Mouse (Mus musculus) ES-E14 (cell line): ENCODE data around the gene Cxcr5. TPM values are rescaled to one million over a fixed set of nuclear protein-coding genes. Genes with fewer than 3 reads are reported as not detected.

Experiments used
- DNase-seq: peaks from one replicate; pipeline ENCODE4 v3.0.0-alpha.2; 2013; ENCODE audit warnings: low read depth, low spot score
- H3K27ac ChIP-seq: 2 replicates; pipeline ENCODE4 v1.5.1; 2012; ENCODE audit warnings: low read depth, mild to moderate bottlenecking, low read length, moderate library complexity, mixed read lengths; ENCODE audit not compliant: poor library complexity, insufficient read depth, severe bottlenecking
- H3K36me3 ChIP-seq: 2 replicates; pipeline ENCODE4 v1.6.1; 2012; ENCODE audit warnings: mild to moderate bottlenecking, low read length, moderate library complexity, mixed read lengths; ENCODE audit not compliant: control insufficient read depth, poor library complexity, insufficient read depth, severe bottlenecking
- H3K4me1 ChIP-seq, 2 experiments: fragments of 150-350 bp in 1 of 2; sonication (generic) in 1 of 2; 2 replicates each; pipeline ENCODE4 v1.6.1; 2012; ENCODE audit warnings: low read length in 2 of 2, mild to moderate bottlenecking in 1 of 2, mixed read lengths in 1 of 2; ENCODE audit not compliant: control insufficient read depth in 2 of 2, insufficient read depth in 2 of 2, poor library complexity in 1 of 2
- H3K4me3 ChIP-seq, 2 experiments: fragments of 150-350 bp in 1 of 2; sonication (generic) in 1 of 2; 2 replicates each; pipeline ENCODE4 v1.5.1; 2012; ENCODE audit warnings: low read length in 2 of 2, low read depth in 1 of 2, mild to moderate bottlenecking in 1 of 2, mixed read lengths in 1 of 2; ENCODE audit not compliant: insufficient read depth in 1 of 2, poor library complexity in 1 of 2, severe bottlenecking in 1 of 2
- H3K9ac ChIP-seq: 2 replicates; pipeline ENCODE4 v1.6.1; 2012; ENCODE audit warnings: low read depth, mild to moderate bottlenecking, low read length, mixed read lengths; ENCODE audit not compliant: poor library complexity, insufficient read depth, severe bottlenecking
- H3K9me3 ChIP-seq: fragments of 150-350 bp; sonication (generic); 2 replicates; pipeline ENCODE4 v1.6.1; 2012; ENCODE audit warnings: low read depth, mild to moderate bottlenecking, low read length; ENCODE audit not compliant: control insufficient read depth, insufficient read depth
- CHD2 ChIP-seq: IDR thresholded peaks from 2 replicates; pipeline ENCODE4 v1.6.1; 2014; ENCODE audit warnings: mild to moderate bottlenecking, low read depth, low read length, inconsistent platforms
- HCFC1 ChIP-seq: IDR thresholded peaks from 2 replicates; pipeline ENCODE4 v1.6.1; 2012; ENCODE audit warnings: low read length, inconsistent platforms, borderline replicate concordance; ENCODE audit not compliant: insufficient read depth
- MAFK ChIP-seq: IDR thresholded peaks from 2 replicates; pipeline ENCODE4 v1.6.1; 2014; ENCODE audit warnings: mild to moderate bottlenecking, low read depth, low read length, inconsistent platforms; ENCODE audit not compliant: insufficient read depth
- ZC3H11A ChIP-seq: IDR thresholded peaks from 2 replicates; pipeline ENCODE4 v1.6.1; 2012; ENCODE audit warnings: low read depth, mild to moderate bottlenecking, inconsistent platforms, low read length, borderline replicate concordance
- ZNF384 ChIP-seq: IDR thresholded peaks from 2 replicates; pipeline ENCODE4 v1.6.1; 2012; ENCODE audit warnings: low read depth, low read length, inconsistent platforms
- in situ Hi-C, 2 experiments: fragments of 600-800 bp; cut with MboI; formaldehyde crosslinking; loops; one replicate each; pipeline ENCODE4 v1.15.1; 2025; ENCODE audit warnings: low sequenced_read_pairs in 2 of 2, inconsistent platforms in 1 of 2; ENCODE audit not compliant: unreplicated experiment in 2 of 2
- total RNA-seq: library from RNA; depleted of rRNA; stranded (reverse); fragments of 300-350 nt; gene quantifications from 2 replicates; pipeline ENCODE4 v1.2.3, GENCODE M21; 2012

Gene Cxcr5
- total RNA-seq, 1 experiment = 0.31 TPM

GRCm38 (mm10) chr9:44525589-44525988 lies 36.1 kb downstream of the Cxcr5 start:
- in situ Hi-C loops = no loop called here
- TF ChIP-seq HCFC1 (no peak), ZC3H11A (no peak), CHD2 (no peak), MAFK (no peak), ZNF384 (no peak)
- Histone ChIP-seq H3K9me3 (no peaks in the 10 kb centered on the region), H3K36me3 (no peaks in the 10 kb centered on the region), H3K9ac (no peak overlapping the region), H3K4me3 (no peak overlapping the region), H3K27ac (no peak overlapping the region), H3K4me1 (no peaks in the 10 kb centered on the region)
- no peak for DNase-seq

DNA sequence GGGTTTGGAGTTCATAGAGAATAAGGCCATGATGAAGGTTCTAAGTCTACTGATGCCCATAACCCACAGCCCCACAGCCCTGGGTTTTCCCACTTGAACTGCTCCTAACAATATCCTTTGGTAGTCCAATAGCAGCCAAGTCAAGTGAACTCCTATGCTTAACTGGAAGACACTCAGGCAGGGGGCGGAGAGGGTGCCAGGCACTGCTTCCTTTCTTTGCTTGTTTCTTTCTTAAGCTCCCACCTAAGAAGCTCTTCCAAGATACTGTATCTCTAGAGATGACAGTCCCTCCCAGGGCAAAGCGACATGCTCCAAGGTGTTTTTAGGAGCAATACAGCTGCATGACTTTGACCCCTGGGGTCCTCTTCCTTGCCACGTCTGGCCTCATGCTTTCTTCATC lies 36.7 kb downstream of the Cxcr5 start:
- H3K36me3 ChIP-seq = no peaks in the 10 kb centered on the region
- no peak for DNase-seq
- H3K4me3 ChIP-seq = no peak overlapping the region
- H3K9ac ChIP-seq = no peak overlapping the region
- no peaks in the 10 kb centered on the region for H3K9me3 ChIP-seq
- no peak overlapping the region for H3K27ac ChIP-seq
- in situ Hi-C loops = no loop called here
- TF ChIP-seq ZNF384 (no peak), MAFK (no peak), HCFC1 (no peak), ZC3H11A (no peak), CHD2 (no peak)
- H3K4me1 ChIP-seq = no peaks in the 10 kb centered on the region

DNA sequence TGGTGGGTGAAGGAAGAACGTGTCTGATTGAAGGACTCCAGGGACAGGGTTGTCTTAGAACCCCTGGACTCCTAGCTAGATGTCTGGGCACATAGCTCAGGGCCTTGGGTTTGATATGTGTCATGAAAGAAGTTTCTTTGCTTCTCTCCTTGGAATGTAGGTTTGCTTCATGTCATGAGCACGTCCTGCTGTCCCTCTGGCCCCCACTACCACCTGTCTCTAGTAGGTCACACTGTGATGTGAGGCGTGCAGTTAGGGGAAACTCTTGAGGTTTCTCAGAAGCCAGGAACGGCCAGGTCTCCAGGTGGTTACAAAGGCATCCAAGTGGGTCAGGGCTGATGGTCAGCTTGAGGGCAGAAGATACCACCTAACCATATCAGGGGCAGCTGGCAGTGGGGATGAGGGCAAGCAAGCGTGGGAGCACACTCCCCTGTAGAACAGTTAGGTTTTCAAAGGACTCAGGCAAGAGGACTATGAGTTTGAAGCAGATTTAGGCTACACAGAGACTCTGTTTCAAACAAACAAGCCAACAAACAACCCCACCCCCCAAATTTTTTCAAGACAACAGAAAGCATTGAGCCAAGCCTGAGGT lies 37.3 kb downstream of the Cxcr5 start:
- Histone ChIP-seq H3K4me3 (no peak overlapping the region), H3K9ac (no peak overlapping the region), H3K27ac (no peak overlapping the region), H3K4me1 (no peaks in the 10 kb centered on the region), H3K9me3 (no peaks in the 10 kb centered on the region), H3K36me3 (no peaks in the 10 kb centered on the region)
- in situ Hi-C loops = no loop called here
- no peak for TF ChIP-seq HCFC1
- no peak for TF ChIP-seq ZNF384
- TF ChIP-seq CHD2 = no peak
- no peak for TF ChIP-seq ZC3H11A
- TF ChIP-seq MAFK = no peak
- no peak for DNase-seq

DNA sequence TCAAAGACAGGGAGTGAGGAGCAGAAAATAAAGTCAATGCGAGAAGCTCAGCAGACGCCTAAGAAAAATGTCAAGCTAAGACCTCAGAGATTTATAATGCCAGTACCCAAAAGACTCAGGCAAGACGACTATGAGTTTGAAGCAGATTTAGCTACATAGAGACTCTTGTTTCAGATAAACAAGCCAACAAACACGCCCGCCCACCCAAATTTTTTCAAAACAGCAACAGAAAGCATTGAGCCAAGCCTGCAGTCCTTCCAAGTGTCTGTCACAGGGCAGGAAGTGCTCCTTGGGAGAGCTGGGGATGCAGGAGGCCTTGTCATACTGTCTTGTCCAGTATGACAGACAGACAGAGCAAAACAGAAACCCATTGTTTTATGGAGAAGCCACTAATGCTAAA lies 38.0 kb downstream of the Cxcr5 start:
- TF ChIP-seq CHD2 = no peak
- no peak for TF ChIP-seq MAFK
- TF ChIP-seq ZC3H11A = no peak
- no peak for TF ChIP-seq ZNF384
- no peak for TF ChIP-seq HCFC1
- no peaks in the 10 kb centered on the region for H3K4me1 ChIP-seq

DNA sequence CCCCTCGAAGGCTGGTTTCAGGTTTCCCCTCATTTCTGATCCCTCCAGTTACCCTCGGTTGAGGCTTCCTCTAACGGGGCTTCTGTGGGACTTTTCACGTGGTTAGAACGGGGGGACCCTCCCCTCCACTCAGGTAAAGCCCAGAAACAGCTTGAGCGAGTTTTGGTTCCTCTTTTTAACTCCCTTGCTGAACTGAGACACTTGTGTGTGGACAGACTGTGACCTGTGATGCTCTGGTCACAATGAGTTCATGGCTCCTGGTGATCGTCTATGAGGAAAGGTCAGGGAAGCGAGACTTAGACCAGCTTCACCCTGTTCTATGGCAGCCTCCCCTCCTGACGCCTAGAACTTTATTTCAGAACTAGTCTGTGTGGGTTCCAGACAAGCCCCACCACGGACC lies 39.8 kb downstream of the Cxcr5 start:
- no peaks in the 10 kb centered on the region for H3K9me3 ChIP-seq
- no peak overlapping the region for H3K27ac ChIP-seq
- no peak overlapping the region for H3K9ac ChIP-seq
- TF ChIP-seq MAFK (no peak), ZC3H11A (no peak), CHD2 (no peak), HCFC1 (no peak), ZNF384 (no peak)
- in situ Hi-C loops = no loop called here
- H3K4me1 ChIP-seq = no peaks in the 10 kb centered on the region
- DNase-seq = no peak
- H3K36me3 ChIP-seq = no peaks in the 10 kb centered on the region
- H3K4me3 ChIP-seq = no peak overlapping the region

More for the DNA sequence above, 38.0 kb downstream of the Cxcr5 start:
- DNase-seq = no peak
- no peak overlapping the region for H3K27ac ChIP-seq
- no peak overlapping the region for H3K4me3 ChIP-seq
- no peaks in the 10 kb centered on the region for H3K36me3 ChIP-seq
- no peaks in the 10 kb centered on the region for H3K9me3 ChIP-seq
- in situ Hi-C loops = no loop called here
- no peak overlapping the region for H3K9ac ChIP-seq
